Mouse (Mus musculus): ENCODE results near the gene Dyrk3.

The Dyrk3 gene

GRCm38 (mm10) chr1:131116430-131117011 is 21.6 kb downstream of the Dyrk3 start:
- in situ Hi-C loops (cut with MboI, MseI): no loop called here

DNA sequence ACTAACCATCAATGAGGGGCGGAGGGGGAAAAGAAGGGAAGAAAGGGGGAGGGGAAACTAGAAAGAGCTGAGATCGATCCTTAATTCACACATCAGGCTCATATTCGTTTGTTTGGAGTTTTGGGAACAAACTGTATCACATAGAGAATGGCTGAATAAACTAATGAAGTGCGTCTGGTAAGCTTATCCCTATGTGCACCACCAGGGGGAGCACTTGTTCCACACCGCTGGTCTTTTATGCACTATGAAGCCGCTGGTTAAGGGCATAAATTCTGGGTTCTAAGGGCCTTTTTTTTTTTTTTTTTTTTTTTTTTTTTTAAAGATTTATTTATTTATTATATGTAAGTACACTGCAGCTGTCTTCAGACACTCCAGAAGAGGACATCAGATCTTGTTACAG is 22.2 kb downstream of the Dyrk3 start:
- in situ Hi-C loops (cut with MboI, MseI): no loop called here

DNA sequence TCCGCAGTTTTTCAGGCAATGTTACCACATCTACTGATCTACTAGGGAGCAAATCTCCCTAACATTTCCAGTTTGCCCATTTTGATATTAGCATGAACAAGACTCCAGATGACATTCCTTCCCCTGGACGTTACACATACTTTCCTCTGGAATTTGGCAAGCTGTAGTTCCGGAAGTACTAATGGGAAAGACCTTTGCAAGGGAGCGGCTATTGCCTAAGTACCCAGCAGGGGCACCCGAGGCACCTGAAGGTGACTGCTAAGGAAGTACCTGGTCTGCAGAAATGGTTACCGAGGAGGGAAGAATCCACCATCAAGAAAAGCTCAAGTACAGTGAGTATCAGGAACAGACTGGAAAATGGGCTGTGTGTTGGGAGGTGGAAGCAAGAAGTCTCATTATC is 25.6 kb downstream of the Dyrk3 start:
- in situ Hi-C loops (cut with MboI, MseI): no loop called here

DNA sequence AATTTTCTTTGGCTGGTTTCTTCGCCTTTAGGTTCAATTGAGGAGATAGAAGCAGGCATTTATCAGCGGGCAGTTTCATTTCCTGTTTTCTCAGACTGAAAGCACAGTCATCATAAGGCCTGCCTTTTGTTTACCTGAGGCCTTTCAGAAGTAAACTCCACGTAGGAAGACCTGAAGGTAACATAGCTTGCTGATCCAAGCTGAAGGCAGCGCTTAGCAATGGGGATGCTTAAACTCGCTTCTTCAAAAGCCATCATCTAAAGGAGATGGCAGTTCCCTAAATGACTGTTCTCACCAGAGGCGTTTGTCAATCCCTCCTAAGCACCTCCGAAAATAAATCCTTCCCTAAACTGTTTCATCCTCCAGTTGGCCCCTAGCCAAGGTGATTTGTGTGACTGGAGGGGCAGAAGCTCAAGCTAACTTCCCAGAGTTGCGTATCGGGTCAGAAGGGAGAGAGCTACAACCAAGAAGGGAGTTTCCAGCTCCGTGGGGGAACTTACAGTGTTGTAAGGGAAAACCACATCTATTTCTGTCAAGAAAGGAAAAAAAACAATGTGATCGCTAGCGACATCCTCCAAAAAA is 27.5 kb downstream of the Dyrk3 start:
- in situ Hi-C loops (cut with MboI, MseI): no loop called here

DNA sequence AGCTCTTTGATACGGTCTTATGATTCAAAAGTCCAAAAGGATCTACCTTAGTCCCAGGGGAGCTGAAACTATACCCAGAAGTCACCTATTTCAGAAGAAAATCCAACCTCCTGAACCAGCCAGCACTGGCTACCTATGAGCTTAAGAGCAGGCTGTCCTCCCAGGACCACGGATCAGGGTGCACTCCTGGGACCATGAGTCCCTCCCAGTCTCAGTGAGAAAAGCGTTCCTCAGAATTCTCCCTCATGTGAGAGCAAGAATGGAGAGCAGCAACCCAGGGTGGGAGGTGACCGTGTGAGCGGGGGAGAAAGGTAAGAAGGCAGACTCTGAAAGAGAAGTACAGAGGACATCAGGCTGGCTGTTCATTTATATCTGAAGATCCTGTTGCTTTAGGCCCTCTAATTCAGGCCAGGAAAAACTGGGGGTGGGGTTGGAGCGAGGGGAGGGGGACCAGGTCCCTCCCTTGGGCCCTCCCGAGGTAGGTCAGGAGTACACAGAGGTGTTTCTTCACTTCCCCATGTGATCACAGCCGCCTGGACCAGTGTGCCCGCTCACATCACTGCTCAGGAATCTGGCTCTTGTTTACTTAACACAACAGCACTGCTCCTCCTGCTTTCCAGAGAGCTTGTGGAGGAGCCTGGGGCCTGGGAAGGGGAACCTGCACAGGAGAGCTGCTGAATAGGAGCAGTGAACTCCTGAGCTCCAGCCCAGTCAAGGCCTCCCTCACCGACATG is 30.4 kb downstream of the Dyrk3 start:
- in situ Hi-C loops (cut with MboI, MseI): loop anchor here (5.0 kb wide), 1 partner anchor 425 kb away; no protein-coding TSS in a partner anchor

DNA sequence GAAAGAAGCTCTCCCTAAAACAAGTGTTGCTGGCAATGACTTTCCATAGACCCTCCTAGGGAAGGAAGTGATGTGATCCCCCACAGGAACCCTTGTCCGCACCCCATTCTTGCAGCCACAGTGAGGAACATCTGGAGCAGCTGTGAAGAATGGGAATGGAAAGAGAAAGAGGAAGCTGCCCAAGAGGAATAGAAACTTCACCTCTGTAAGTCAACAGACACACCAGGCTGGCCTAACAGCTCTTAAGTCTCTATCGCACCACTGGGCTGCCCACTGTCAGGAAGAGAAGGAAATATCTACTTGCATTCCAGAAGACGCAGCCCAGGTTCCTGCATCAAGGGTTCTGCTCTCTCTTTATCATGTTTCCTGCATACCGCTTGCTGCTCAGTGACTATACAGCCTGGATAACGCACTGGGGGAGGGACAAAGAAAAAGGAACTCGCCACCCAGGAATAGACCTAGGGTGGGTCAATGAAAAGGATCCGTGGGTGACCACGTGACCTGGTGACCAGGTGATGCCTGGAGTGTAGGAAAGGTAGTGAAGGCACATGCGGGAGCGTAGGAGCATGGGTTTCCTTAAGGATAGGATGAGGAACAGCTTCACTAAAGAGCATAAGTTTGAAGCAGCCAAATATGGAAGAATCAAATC is 34.2 kb downstream of the Dyrk3 start:
- in situ Hi-C loops (cut with MboI, MseI): no loop called here

GRCm38 (mm10) chr1:131100808-131101207 is 37.3 kb downstream of the Dyrk3 start:
- in situ Hi-C loops (cut with MboI, MseI): no loop called here

DNA sequence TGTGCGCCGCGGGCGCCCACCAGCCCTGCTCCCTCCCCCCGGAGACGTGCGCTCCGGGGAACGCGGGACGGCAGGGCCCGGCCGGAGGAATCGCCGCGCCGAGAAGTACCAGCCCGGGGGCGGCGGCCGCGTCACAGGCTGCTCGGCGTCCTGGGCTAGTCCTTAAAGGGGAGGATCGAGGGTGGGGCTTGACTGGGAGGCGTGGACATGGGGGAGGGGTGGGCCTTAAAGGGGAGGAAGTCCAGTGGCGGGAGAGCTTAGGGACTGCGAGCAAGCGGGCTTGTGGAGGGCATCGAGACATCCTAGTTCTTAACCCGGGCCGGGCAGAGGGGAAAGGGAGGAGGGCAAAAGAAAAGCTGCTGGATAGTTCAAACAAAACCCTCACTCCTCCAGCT is 40.4 kb downstream of the Dyrk3 start, which contains the start of gene Mapkapk2:
Gene Mapkapk2, minus strand, starts transcription at position 127 of the 395 bp plus-strand sequence.
- in situ Hi-C loops (cut with MboI, MseI): no loop called here

DNA sequence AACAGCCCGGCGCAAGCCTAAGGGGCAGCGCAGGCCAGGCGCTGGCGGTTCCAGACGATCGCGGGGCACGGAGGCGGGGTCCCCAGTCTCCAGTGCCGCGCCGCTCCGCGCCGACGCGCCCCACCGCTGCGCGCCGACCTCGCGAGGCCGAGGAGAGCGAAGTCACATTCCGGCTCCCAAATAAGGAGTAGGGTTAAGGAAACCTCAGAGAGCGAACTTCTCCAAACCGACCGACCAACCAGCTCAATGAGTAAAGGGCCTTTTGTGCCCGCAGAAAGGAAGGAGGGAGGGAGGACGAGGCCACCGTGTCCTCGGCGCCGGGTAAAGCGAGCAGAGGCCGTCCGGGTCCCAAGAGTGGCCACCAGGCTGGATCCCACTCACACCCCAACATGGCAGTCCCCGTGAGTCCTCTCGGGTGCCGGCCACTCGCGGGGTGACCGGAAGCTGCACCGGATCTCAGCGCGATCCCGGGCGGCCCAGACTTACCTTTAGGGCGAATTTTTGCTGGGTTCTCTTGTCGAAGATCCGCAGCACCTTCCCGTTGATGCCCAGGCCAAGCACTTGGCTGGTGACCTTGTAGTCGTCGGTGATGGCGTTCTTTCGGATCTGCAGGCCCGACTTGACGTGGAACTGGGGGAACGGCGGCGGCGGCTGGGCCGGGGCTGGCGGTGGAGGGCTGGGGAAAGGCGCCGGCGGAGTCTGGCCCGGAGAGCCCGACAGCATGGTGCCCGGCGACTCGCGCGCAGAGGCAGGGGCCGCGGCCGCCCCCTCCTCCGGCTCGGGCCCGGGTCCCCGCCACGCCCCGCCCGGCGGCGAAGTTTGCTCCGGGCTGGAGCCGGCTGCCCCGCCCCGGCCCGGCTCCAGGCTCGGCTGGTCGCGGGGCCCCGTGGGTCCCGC is 41.1 kb downstream of the Dyrk3 start:
- in situ Hi-C loops (cut with MboI, MseI): no loop called here

DNA sequence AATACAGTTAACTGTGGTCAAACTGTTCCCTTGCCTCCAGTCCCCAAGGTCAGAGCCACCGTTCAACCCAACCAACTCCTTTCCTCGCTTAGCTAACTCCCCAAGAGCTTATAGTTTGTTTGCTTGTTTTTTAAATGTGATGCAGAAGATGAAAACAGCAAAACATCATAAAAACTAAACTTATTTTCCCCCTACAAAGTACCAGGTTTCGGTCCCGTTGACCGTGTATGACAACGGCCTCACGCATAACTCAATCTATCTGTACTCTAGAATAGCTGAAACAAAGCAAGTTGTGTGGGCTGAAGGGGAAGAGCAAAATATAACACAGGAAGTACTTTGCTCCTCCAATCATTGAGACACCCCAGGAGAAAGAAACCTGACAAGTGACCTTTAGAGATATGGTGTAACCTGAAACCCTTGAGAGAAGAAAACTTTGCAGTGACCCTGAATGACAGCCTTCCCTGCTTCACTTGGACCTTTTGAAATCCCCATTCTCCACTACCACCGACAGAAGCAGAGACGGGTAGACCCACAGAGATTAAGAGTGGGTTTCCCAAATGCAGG is 41.9 kb downstream of the Dyrk3 start:
- in situ Hi-C loops (cut with MboI, MseI): no loop called here

GRCm38 (mm10) chr1:131095574-131095973 is 42.6 kb downstream of the Dyrk3 start:
- in situ Hi-C loops (cut with MboI, MseI): no loop called here

DNA sequence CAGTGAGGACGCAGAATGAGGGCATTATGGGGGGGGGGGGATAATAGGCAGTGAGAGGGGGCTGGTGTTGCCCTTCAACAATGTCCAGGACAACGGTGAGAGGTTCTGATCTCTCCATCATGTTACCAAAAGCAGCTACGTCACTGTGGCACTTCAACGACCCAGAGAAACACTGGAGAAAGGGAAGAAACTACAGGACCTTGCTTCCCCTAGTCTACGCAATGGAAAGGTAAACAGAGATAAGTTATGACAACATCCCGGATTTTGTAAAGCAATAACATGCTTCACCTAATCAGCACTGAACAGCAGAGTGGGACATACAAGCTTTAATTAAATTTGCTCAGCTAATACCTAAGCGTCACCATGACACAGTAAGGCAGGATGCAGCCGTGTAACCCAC is 44.3 kb downstream of the Dyrk3 start:
- in situ Hi-C loops (cut with MboI, MseI): no loop called here

GRCm38 (mm10) chr1:131092846-131093245 is 45.3 kb downstream of the Dyrk3 start:
- in situ Hi-C loops (cut with MboI, MseI): no loop called here

GRCm38 (mm10) chr1:131092173-131092572 is 46.0 kb downstream of the Dyrk3 start:
- in situ Hi-C loops (cut with MboI, MseI): no loop called here

- in situ Hi-C loops (cut with MboI, MseI): no loop called here
These were observed 46.7 kb downstream of the Dyrk3 start for GRCm38 (mm10) chr1:131091481-131091880.

- in situ Hi-C loops (cut with MboI, MseI): no loop called here
These were observed 47.3 kb downstream of the Dyrk3 start for GRCm38 (mm10) chr1:131090877-131091276.

GRCm38 (mm10) chr1:131090261-131090660 is 47.9 kb downstream of the Dyrk3 start:
- in situ Hi-C loops (cut with MboI, MseI): no loop called here

- in situ Hi-C loops (cut with MboI, MseI): no loop called here
These were observed 48.5 kb downstream of the Dyrk3 start for GRCm38 (mm10) chr1:131089525-131090127.

DNA sequence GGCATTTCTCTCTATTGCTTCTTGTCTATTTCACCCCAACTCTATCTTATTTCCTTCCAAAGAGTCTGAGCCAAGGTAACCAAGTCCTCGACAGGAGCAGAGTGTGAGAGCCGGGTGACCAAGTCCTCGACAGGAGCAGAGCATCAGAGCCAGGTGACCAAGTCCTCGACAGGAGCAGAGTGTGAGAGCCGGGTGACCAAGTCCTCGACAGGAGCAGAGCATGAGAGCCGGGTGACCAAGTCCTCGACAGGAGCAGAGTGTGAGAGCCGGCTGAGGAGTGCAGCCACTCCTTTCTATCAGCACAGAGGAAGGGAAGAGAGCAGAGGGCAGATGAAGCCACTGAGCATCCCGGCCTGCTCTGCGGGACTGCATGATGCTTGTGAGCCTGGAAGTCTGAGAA is 49.6 kb downstream of the Dyrk3 start:
- in situ Hi-C loops (cut with MboI, MseI): no loop called here

DNA sequence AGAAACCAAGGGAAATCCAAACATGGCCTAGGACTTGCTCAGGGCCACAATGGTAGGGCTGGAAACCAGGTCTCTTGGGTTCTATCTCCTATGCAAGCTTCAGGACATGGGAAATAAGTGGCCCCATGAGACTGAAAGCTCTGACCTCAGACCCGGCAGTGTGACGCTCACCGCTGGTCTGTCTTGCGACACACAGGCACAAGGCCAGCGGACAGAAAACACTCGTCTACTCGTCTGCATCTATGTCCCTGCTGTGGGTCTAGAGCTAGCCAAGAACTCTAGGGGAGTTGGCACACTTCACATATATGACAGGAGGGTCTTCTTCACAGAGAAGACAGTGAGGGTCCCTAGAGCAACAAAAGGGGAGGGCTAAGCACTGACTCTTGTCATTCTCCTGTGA is 51.2 kb downstream of the Dyrk3 start:
- in situ Hi-C loops (cut with MboI, MseI): no loop called here
